Mouse (Mus musculus): ENCODE measurements around the gene Hrc.

Hrc gene

DNA sequence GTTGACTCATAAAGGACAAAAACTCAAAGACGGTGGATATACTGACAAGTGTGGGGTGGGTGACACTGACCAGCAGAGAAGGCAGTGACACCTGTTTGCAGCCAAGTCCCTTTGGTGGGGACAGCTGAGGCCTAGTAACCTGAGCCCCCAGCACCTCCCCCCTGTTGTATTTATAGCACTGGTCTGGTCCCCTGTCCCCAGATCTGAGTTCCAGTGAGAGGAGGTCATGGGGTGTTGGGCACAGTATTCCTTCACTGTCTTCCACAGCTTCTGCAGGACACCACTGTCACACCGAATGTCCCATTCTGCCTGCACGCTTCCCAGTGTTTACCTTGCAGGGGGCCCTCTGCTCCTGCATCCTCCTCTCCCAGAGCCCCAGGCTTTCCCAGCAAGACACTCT lies 485 bp upstream of the Hrc start:
- WGBS: 43% methylated on average over 3 of the region's 3 CpGs

DNA sequence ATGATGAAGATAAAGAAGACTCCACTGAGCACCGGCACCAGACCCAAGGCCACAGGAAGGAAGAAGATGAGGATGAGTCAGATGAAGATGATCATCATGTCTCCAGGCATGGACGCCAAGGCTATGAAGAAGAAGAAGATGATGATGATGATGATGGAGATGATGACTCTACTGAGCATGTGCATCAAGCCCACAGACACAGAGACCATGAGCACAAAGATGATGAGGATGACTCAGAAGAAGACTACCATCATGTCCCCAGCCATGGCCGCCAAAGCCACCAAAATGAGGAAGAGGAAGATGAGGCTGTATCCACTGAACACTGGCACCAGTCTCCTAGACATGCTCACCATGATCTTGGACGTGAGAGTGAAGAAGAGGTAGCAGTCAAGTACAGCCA lies 1.2 kb downstream of the Hrc start:
- 92% methylated on average over 4 of the region's 4 CpGs for WGBS

DNA sequence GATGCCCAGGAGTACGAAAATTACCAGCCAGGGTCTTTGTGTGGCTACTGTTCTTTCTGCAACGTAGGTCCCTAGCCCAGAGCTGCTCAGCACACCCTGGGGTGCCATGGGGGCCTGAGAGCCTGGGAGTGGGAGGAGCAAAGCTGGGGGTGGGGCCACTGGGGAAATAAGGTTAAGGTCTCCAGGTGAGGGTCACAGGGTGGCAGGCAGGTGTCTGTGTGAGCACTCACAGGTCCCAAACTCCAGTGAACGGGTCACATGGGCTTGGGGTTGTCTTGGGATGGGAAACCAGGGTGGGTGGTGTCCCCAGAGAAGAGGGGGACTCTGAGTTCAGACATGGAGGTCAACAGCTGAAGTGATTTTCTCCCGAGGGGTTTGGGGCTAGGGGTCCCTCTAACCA lies 2.4 kb downstream of the Hrc start:
- WGBS: 16% methylated on average over 4 of the region's 4 CpGs

DNA sequence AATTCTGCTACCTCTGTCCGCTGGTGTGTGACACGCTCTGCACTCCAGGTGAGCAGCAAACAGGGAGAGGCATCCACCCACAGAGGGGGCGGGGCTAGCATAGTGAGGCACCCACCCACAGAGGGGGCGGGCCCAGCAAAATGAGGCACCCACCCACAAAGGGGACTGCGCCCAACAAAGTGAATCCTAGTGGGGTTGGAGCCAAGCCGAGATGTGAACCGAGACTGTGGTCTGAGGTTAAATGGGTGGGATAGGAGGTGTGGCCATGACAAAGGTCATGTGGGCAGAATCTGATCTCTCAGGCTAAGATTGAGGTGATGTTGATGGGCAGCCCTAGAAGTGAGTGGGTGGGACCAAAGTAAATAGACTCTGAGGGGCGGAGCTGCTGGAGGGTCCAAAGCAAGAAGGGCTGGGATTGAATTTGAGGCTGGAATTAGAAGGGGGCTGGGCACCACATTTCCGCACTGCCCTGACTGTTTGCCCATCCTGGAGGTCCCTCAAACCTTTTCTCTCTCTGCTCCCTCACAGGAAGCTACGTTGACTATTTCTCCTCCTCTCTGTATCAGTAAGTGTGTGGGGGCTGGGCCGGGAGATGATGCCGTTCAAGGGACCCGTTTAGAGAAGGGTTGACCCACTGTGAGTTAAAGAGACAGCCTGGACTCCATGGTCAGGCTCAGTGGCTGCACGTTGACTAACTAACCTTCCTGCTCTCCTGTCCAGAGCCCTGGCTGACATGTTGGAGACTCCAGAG lies 3.2 kb downstream of the Hrc start:
- WGBS: 12% methylated on average over 14 of the region's 14 CpGs

DNA sequence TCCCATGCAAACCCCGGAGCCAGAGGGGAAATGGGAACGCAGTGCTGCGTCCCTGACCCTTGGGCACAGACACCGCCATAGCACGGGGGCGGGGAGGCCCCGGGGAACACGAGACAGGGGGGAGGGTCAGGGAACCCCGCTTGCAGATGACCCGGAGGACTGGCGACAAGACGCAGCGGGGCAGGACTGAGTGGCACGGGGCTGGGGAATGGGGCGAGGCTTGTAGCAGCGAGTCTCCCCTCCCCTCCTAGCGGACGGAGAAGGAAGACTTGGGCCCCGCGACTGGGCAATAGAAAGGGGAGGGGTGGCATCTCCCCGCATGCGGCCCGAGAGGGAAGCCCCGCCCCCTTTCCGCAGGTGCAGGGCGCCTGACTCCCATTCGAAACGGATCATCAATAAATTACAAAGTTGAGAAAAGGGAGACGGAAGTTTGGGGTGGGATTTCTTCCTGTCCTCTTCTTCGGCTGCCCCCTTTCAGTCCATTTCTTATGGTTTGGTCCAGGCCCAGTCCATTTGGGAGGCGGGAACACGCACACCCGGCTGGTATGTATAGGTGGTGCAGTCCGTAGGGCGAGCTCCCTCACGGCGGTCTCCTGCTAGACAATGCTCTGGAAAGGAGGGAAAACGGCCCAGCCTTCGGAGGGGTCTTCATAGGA lies 4.4 kb downstream of the Hrc start:
- 22% methylated on average over 39 of the region's 39 CpGs for WGBS

DNA sequence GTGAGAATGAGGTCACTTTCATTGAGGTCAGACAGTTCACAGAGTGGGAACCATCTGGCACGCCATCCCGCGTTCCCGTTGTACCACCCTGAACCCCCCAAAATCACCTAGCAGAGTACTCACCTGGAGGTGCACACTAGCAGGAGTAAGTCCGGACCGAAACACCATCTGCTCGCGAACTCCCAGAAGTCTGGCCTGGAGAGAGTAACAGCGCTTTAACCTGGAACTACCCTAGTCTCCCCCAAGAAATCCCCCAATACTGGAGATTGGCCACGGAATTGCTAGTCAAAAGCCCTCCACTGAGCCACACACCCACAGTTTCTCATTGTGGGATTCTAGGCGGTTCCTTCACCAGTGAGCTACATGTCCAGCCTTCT lies 5.0 kb downstream of the Hrc start:
- 34% methylated on average over 11 of the region's 11 CpGs for WGBS

DNA sequence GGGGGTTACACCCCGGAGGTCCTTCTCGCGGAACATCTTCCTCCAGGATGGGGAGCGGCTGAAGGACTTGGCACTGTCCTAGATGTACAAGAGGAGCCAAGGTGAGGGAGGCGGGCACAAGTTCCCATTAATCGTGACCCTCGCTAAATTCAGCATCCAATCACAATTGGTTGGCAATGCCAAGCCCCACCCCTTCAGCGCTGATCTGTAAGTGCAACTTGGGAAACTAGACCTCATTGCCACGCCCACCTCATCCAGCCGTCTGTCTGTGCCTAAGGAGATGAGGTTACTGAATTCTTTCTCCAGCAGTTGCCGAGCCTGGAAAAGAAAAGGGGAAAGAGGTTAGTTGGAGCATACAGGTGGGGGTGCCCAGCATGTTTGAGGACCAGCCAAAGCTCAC lies 5.6 kb downstream of the Hrc start:
- 24% methylated on average over 11 of the region's 11 CpGs for WGBS

DNA sequence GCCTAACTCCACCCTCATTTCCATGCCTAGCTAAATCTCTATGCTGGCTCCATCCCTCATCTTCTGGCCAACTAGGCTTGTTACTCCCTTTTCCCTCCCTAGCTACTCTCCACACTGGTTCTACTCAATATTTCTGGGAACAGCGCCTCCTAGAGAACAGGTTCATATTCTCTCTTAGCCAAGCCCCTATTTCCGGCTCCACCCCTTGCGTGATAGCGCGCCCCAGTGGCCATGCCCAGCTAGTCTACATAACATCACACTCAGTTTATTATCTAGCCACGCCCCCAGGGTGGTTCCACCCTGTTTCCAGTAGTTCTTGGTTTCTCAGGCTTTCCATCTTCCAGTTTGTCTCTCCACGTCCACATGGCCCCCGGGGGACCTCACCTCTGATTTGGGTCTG lies 6.2 kb downstream of the Hrc start:
- WGBS: 7% methylated on average over 8 of the region's 8 CpGs

DNA sequence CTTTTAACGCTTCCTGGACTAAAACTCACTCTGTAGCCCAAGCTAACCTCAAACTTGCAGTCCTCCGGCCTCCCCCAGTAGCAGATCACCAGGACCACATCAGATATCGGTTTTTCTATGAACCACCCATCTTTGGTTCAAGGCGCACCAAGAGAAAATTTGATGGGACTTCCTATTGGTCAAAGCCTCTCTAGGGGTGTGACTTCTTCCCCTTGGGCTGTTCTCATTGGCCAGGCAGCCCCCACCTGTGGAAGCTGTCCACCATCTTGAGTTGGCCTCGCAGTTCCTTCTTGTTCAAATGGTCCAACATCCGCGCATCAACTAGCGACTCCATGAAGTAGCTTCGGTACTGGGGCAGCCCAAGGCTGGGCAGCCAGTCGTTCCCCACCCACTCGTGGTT lies 7.0 kb downstream of the Hrc start:
- WGBS: 88% methylated on average over 11 of the region's 11 CpGs

DNA sequence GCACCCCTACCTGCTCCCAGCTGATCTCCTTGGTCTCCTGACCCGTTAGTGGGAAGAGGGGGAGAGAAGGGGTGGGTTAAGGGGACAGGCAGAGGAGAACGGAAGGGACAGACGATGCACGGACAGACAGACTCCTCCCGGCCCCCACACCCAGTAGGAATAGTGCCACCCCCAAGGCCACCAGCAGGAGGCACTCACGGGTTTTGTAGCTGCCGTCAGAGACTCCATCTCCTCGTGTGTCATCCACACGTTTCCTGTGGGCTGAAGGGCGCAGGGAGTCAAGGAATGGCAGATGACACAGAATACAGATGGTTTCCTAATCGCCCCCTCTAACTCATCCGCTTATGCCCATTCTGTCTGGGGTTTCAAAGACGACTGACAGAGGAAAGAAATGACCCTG lies 8.5 kb downstream of the Hrc start:
- 31% methylated on average over 13 of the region's 13 CpGs for WGBS

DNA sequence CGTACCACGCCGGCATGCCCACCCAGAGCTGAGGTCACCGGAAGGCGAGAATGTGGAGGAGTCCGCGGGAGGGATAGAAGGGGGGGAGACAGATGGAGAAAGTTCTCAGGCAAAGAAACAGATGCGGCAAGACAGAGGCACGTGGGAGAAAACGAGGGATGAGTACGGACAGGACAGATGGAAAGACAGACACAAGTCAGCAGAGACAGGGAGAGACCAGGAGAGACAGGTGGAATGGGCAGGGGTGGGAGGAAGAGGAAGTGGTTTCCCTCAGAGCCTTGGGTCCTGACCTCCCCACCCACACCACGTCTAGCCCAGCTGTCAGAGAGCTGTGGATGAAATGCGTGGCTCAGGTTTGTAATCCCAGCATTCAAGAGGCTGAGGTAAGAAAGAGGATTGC lies 11.8 kb downstream of the Hrc start:
- 52% methylated on average over 13 of the region's 13 CpGs for WGBS

DNA sequence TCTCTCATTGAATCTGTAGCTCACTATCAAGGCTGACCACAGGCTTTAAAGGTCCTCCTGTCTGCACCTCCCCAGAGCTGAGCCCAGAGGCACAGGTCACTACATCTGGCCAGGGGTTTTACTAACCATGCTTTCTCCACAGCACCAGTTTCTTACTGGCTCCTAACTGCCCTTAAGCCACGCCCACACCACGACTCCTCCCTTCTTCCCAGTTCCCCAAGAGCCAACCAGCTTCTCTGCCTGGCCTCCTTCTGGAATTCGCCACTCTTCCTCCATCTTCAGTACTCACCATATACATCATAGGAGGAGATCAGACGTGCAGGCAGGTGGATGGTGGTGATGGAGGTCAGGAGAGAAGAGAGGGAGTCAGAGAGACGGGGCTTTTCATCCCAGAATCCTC lies 18.0 kb downstream of the Hrc start:
- 39% methylated on average over 5 of the region's 5 CpGs for WGBS

DNA sequence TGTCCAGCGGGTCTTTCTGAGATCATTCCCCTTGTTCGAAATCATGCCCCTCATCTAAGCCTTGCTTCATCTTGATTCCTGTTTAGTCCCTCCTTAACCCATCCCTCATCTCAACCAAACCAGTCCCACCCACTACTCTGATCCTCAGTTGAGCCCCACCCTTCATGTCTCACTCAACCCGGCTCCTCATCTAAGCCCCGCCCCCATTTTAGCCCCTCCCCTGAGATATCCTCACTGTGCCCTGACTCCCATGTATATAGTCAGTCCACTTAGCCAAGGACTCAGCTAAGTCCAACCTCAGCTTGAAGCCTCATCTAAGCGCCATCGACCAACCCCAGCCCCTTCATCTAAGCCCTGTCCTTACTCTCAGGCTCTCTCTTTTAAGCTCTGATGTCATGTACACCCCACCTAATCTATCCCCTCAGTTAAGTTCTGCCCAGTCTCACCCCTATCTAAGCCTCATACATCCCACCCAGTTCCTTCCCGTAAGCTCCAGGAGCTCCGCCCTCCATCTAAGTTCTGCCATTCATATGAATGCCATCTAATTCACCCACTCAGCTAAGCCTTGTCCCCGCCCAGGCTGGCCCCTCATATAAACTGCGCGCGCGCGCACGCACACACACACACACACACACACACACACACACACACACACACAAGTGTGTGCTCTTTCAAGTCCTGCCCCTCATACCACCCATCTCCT lies 20.4 kb downstream of the Hrc start:
- WGBS: 75% methylated on average over 15 of the region's 15 CpGs

DNA sequence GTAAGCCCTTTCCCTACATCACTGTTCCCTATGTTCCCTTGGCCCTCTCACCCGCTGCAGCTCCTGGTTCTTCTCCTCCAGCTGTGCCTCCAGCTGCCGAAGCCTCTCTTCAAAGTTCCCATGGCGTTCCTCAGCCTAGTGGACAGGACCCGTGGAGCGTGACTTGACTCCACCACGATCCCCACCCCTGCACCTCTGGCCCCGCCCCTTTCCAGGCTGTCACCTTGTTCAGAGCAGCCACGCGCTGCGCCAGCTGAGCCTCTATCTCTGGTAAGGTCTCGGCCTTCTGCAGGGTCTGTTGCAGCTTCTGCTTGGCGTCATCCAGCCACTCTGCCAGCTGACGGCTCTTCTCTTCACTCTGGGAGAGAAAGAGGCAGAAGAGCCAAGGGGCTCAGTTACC lies 21.0 kb downstream of the Hrc start:
- WGBS: 69% methylated on average over 13 of the region's 13 CpGs

DNA sequence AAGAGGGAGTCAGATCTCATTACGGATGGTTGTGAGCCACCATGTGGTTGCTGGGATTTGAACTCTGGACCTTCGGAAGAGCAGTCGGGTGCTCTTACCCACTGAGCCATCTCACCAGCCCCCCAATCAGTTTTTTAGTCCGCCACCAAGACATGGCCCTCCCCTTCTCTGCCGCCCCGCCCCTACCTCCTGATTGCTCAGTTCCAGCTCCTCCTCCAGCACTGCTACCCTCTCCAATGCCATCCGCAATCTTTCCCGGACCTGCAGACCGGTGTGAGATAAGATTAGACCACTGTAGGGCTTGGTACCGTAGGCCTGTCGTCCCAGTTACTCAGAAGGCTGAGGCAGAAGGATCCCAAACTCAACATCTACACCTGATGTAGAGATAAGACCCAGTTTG lies 24.0 kb downstream of the Hrc start:
- WGBS: 71% methylated on average over 11 of the region's 11 CpGs

DNA sequence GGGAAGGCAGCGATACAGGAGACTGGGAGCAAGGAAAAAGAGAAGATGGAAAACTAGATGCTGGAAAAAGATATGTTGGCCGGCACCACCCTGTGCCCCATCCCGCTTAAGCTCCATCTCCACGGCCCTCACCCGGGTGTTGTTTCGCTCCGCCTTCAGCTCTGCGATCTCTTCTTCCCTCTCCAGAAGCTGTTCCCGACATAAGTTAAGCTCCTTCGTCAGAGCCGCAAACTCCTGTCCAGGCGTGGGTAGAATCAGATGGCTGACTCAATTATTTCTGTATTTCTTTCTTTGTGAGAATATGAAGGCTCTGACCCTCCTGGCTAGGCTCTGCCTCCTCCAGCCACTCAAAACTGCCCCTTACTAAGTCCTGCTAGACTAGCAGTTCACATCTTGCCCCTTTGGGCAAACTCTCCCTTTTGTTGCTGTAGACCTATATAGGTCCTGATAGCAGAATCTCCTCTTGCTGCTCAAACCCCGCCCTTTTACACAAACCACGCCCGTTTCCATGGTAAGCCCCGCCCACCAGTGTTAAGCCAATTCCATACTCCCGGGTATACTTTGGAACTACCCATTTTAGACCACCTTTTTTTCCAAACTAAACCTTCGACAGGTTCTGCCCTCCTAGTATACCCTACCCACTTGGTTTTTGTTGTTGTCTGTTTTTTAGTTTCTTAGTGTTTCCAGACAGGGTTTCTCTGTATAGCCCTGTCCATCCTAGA lies 25.5 kb downstream of the Hrc start:
- WGBS: 46% methylated on average over 18 of the region's 18 CpGs

DNA sequence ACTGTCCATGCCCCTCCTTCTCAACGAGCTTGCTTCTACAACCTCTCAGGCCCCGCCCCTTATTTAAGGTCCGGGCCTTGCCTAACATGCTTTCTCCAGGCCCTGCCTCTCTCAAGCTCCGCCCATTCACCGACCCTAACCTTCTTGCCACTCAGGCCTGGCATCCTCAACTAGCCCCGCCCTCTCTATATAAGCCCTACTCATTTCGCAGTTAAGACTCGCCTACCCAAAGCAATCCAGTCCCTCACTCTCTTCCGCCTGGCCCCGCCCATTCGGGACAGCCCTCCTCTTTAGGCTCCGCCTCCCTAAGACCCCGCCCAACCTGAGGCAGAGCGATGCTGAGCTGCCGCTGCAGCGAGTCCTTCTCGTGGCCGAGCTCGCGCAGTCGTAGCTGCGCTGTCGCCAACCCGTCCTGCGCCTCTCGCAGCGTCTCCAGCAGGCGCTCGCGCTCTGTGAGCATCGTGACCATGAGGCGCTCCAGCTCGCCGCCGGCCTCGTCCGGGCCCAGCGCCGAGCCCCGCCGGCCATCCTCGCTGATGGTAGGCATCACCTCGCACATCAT lies 26.2 kb downstream of the Hrc start:
- WGBS: under 1% methylated on average over 43 of the region's 43 CpGs

DNA sequence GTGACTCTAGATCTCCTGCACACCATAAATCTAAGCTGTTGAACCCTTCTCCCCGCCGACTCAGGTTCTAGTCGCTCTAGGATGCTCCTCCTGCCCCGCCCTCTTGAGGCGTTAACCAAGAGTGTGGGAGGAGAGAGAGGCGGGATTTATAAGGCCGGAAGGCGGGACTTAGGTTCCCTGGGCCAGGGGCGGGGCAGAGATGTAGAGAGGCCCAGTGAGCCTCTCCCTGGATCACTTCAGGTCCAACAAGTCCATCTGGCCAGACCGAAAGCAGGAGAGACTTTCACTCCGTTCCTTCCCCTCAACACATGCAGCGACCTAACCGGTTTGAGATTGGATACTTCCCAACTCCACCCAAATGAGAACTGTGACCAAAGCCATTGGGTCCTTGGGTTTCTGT lies 27.7 kb downstream of the Hrc start:
- WGBS: 19% methylated on average over 13 of the region's 13 CpGs

DNA sequence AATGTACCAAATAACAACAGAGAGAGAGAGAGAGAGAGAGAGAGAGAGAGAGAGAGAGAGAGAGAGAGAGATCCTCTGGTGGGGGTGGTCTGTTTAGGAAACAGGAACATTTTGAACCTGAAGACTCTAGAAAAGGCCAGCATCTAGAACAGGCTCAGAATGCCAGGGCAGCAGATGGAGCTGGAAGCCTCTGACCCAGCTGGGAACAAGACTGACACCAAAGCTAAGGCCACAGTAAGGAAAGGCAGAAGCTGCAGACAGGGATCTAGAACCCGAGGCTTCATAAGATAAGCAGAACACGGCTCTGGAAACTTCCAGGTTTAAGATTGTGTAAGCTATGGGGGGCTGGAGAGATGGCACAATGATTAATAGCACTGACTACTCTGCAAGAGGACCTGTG lies 28.9 kb downstream of the Hrc start:
- WGBS: 77% methylated on average over 2 of the region's 2 CpGs

DNA sequence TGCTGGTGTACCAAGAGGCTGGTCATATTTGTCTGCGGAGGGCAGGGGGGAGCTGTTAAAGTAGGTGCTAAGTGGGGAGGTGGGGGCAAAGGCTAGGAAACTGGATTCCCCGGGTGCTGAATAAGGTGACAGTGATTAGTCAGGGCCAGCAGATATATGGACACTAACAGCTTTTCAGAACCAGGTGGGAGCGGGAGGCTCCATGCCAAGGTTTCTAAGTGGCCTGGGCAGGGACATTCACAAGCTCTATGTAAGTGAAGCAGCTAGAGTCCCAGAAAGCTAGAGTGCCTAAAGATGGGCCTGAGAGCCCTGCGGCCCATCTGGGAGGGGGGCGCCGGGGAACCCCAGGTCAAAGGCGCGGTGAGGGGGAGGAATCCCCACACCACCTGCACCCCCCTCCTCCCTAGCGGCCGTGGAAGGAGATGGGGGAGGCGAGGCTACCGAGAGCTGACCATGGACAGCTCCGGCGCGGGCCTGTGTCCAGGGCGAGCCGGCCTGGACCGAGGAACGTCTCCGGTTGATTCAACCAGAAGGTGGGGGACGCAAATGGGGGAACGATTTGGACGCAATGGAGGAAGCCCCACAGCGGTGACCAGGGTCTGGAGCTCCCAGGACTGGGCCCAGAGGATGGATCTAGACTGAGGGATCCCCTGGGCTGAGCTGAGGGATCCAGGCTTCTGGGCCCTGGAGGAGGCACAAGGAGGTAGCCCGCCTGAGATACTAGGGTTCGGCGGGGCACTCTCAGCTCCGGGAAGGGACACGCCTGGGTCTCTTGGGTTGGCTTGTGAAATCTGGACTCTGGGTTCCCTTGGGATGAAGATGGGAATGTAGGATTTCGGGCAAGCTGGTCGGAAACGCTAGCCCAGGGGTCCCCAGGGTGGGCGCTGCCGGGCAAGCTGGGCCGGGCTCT lies 30.9 kb downstream of the Hrc start:
- 3% methylated on average over 35 of the region's 35 CpGs for WGBS

DNA sequence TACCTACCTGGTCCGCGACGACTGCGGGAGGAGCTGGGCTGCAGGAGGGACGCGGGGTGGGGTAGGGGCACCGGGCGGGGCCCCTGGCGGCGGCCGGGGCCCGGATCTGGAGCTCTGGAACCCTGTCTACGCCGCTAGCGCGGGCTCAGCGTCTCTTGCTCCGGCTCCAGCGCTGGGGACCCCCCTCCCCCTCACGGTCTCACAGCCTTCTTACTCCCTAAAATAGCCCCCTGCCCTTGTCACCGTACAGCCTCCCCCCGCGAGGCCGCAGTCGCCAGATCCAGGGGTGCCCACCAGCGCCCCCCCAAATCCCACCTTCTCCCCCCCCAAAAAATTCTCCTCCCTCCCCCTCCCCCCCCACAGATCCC lies 31.5 kb downstream of the Hrc start, which contains the start of gene Ppfia3:
TSS of gene Ppfia3 (minus strand) at position 368 of the 368 bp plus-strand sequence.
- 1% methylated on average over 25 of the region's 26 CpGs for WGBS

Measured in cerebral cortex, adult 2 months (tissue).